Mouse (Mus musculus): Measurements from ENCODE around the gene Hoxc9.
A peak's percentile ranks its signal among the peaks of the same experiment; 100 is the strongest.

Gene Hoxc9

DNA sequence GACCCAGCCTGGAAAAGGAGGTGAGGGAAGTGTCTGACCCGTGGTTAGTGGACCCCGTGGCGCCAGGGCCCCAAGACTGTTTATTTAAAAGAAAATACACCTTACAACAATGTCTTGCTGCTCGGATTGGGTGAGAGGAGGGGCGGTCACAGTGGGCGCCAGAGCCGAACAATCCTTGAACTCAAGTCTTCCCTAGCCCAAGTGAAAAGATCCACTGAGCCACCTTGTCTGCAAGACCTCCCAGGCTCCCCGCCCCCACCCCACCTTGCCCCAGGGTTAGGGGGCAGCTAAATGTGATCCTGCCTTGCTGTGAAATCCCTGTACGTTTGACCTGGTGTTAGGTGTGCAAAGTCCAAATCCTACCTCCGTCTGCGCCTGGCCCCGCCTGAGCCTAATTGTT lies 19.3 kb upstream of the Hoxc9 start:
- DNase-seq (ENCODE audit: low read depth), result no peak

DNA sequence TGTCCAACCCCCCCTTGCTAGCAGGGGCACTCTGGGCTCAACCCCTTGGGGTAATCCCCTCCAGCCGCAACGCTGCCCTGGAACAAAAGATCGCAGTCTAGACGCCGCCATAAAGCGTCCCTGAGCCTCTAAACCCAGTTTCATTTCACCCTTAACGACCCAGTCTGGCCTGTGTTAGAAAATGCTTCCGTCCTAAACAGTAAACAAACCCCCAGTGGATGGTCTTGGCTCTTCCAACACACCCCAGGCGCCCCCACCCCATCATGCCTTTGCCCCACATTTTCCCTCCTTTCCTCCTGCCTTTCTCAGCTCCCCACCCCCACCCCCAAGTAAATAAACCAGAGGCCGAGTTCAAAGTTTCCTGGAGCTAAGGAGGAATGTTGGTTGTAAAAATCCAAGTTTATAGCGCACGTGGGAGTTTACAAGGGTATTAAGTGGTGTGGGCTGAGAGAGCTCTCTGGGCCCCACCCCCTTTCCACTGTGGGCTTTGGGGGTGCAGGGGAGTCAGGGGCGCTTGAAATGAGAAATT lies 16.5 kb upstream of the Hoxc9 start:
- DNase-seq (ENCODE audit: low read depth), result no peak

GRCm38 (mm10) chr15:102961728-102962127 lies 14.5 kb upstream of the Hoxc9 start:
- DNase-seq (ENCODE audit: low read depth), result no peak

GRCm38 (mm10) chr15:102962492-102962891 lies 13.7 kb upstream of the Hoxc9 start:
- DNase-seq (ENCODE audit: low read depth), result no peak

DNA sequence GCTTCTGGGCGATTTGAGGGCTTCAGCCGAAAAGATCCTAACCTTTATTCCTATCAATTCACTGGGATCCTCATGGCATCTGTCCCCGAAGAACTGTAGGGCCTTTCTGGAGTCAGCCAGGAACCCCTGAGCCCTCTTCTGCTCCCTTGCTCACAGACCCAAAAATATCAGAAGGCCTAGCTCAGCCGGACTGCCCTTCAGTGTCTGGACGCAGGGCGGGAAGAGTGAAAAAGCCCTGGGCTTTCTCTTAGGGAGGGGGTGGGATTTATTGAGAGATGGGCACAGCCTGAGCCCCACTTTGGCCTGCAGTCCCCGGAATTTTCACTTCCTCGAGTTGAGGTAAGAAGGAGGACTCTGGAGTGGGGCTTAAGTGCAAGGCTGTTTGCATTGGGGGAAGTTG lies 13.0 kb upstream of the Hoxc9 start:
- no peak for DNase-seq (ENCODE audit: low read depth)

- no peak for DNase-seq (ENCODE audit: low read depth)
Observed at GRCm38 (mm10) chr15:102963671-102964640, 12.3 kb upstream of the Hoxc9 start.

- no peak for DNase-seq (ENCODE audit: low read depth)
Observed at GRCm38 (mm10) chr15:102965003-102965891, 11.0 kb upstream of the Hoxc9 start.

DNA sequence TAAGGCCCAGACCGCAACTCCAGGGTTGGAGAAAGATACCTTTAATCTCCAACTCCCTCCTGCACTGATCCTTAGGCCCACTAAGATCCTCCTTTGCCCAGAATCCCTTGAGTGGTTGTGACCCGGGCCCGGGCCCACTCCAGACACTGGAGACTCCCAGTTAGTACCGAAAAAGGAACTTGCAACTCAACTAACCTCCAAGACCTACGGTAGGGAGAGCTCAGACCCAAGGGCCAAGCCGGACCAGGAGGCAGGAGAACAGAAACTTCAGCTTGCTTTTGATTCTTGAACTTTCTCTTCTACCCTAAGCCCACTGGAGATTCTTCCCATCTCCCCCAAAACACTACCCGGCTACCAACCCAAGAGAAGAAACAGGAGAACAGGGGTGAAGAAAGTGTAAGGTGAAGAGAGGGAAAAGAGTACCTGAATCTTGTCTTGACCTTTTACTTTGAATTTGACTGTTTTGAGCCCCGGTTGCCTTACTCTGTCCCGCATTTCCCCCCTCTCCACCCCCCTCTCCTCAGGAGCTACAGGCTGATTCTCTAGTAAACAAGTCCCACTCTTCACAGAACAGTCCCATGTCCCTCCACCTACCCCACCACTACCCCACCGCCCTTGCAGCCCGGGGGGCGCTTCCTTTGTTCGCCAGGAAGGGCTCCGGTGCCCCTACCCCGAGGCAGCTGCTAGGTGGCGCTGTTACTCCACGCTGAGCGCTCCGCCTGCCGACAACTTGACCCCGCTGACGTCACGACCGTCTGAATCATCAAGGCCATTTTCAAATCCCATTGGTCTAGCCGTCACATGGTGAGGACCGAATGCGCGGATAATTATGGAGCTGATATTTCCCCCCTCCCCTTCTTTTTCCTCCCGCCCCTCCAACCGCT lies 10.1 kb upstream of the Hoxc9 start:
- DNase-seq (ENCODE audit: low read depth), result peak; percentile 74

GRCm38 (mm10) chr15:102966776-102967311 lies 9.4 kb upstream of the Hoxc9 start, which contains the start of gene Hoxc10:
Hoxc10 (plus strand) TSS chr15:102966796.
- DNase-seq (ENCODE audit: low read depth), result no peak

GRCm38 (mm10) chr15:102967312-102967510 lies 9.0 kb upstream of the Hoxc9 start, which contains the start of gene Hoxc5:
Hoxc5 (plus strand) TSS chr15:102967443.
- no peak for DNase-seq (ENCODE audit: low read depth)

- no peak for DNase-seq (ENCODE audit: low read depth)
Observed at GRCm38 (mm10) chr15:102967511-102968397, 8.5 kb upstream of the Hoxc9 start.

GRCm38 (mm10) chr15:102969296-102969695 lies 6.9 kb upstream of the Hoxc9 start:
- no peak for DNase-seq (ENCODE audit: low read depth)

- no peak for DNase-seq (ENCODE audit: low read depth)
Observed at GRCm38 (mm10) chr15:102970740-102971139, 5.5 kb upstream of the Hoxc9 start.

- no peak for DNase-seq (ENCODE audit: low read depth)
Observed at GRCm38 (mm10) chr15:102972254-102972653, 4.0 kb upstream of the Hoxc9 start.

DNA sequence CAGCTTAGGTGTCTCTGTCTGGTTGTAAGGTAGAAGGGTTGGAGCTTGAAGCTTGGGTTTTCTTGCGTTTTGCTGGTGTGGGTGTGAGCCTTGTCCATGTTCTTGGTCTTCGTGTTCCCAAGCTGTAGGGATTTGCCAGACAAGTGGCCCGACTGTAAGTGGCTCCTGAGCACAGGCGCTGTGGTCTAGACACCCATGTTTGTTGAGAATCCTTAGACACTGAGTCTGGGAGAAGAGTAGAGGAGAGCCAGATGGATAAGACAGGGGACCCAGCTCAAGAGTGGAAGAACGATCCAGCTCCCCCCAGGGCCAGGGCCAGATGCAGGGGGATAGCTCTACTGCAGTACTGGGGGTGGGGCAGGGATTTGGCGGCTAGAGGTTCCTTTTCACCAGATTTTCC lies 3.5 kb upstream of the Hoxc9 start:
- DNase-seq (ENCODE audit: low read depth), result no peak

DNA sequence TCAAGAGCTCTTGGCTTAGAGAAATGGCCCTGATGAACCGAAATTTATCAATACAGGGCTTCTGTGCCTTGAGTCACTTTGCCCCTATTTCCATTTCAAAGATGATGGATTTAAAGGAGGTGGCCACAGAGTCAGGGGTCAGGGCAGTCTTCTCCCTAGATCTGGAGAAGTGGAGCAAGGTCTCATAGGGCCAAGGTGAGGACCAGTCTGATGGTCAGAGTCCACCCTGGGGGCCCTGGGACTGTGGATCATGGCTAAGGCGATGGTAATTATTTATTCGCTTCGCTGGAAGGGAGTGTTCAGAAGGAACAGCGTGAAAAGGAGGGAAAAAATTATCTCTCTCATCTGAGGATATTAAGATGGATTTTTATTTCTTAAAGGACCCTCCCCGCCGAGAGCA lies 1.2 kb upstream of the Hoxc9 start:
- DNase-seq (ENCODE audit: low read depth), result no peak

GRCm38 (mm10) chr15:102975688-102976111 lies 539 bp upstream of the Hoxc9 start:
- DNase-seq (ENCODE audit: low read depth), result no peak

GRCm38 (mm10) chr15:102976631-102977422 lies 588 bp downstream of the Hoxc9 start:
- peak; percentile 46 for DNase-seq (ENCODE audit: low read depth)

DNA sequence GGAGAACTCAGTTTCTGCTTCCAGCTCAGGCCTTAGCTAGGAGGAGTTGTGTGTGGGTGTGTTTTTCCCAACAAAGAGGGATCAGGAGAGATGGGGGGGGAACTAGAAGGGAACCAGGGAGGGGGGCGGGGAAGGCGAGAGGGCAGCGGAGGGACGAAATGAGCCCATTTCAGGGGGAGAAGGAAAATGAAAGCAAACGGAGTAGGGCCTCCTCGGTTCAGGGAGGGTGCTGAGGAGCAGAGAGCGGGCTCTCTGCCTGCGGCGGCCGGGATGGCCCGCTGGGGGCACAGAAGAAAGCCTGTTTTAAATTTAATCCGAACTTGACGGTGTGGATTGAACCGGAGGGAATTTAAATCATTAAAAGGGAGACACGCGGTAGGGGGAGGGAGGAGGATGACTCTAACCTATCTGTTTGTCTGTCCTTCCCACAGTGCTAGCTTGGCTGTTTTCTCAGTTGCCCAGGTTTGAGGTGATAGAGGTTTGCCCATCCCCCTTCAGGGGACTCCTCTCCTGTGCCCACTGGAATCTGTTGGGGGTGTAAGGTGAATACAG lies 1.3 kb downstream of the Hoxc9 start:
- no peak for DNase-seq (ENCODE audit: low read depth)
